Mouse (Mus musculus) neutrophil, adult 5-6 weeks (primary cell): ENCODE results near the gene Ccdc187. TPM values are rescaled to one million over a fixed set of nuclear protein-coding genes. Genes with fewer than 3 reads are reported as not detected.

Experiments used
- ATAC-seq: fragments of 151-379, 151-347 bp; 2 replicates; pipeline ENCODE4 v1.8.0; 2017; ENCODE audit warnings: mild to moderate bottlenecking, moderate TSS enrichment; ENCODE audit not compliant: insufficient number of reproducible peaks, poor library complexity, low FRiP score, severe bottlenecking; ENCODE audit errors: extremely low read depth
- total RNA-seq: library from RNA; stranded (forward); fragments of 200-1000 nt; gene quantifications from 2 replicates; pipeline ENCODE4 v1.2.3, GENCODE M21; 2017

The Ccdc187 gene
- total RNA-seq = 0.12 TPM in 1 of 2 replicates, not detected in the other

- no peak for ATAC-seq
Observed at GRCm38 (mm10) chr2:26294457-26294856, at the start of gene Ccdc187. TSS of gene Ccdc187 (minus strand) at chr2:26294557.

GRCm38 (mm10) chr2:26342609-26343490 is 48.5 kb upstream of the Ccdc187 start:
- ATAC-seq = no peak

- ATAC-seq = no peak
Observed at GRCm38 (mm10) chr2:26342044-26342443, 47.7 kb upstream of the Ccdc187 start.

- ATAC-seq = no peak
Observed at GRCm38 (mm10) chr2:26341510-26341981, 47.2 kb upstream of the Ccdc187 start.

- no peak for ATAC-seq
Observed at GRCm38 (mm10) chr2:26339204-26339551, 44.8 kb upstream of the Ccdc187 start.

GRCm38 (mm10) chr2:26338302-26339203 is 44.2 kb upstream of the Ccdc187 start:
- ATAC-seq = no peak

- ATAC-seq = no peak
Observed at GRCm38 (mm10) chr2:26330702-26331101, 36.3 kb upstream of the Ccdc187 start.

GRCm38 (mm10) chr2:26330056-26330468 is 35.7 kb upstream of the Ccdc187 start:
- no peak for ATAC-seq

- ATAC-seq = no peak
Observed at GRCm38 (mm10) chr2:26329402-26329801, 35.0 kb upstream of the Ccdc187 start.

GRCm38 (mm10) chr2:26327852-26328251 is 33.5 kb upstream of the Ccdc187 start:
- no peak for ATAC-seq

GRCm38 (mm10) chr2:26325386-26326181 is 31.2 kb upstream of the Ccdc187 start:
- peak; percentile 58; the same call in 1 of the 2 replicates for ATAC-seq

GRCm38 (mm10) chr2:26324917-26325316 is 30.6 kb upstream of the Ccdc187 start:
- no peak for ATAC-seq

GRCm38 (mm10) chr2:26323589-26324325 is 29.4 kb upstream of the Ccdc187 start:
- ATAC-seq = no peak

GRCm38 (mm10) chr2:26320245-26321185 is 26.2 kb upstream of the Ccdc187 start:
- no peak for ATAC-seq

- ATAC-seq = no peak
Observed at GRCm38 (mm10) chr2:26319519-26320244, 25.3 kb upstream of the Ccdc187 start.

- no peak for ATAC-seq
Observed at GRCm38 (mm10) chr2:26319109-26319508, 24.8 kb upstream of the Ccdc187 start.
